Mouse (Mus musculus) heart, adult 18-20 months (tissue): ENCODE data around the gene Taf5. TPM values are rescaled to one million over a fixed set of nuclear protein-coding genes. Genes with fewer than 3 reads are reported as not detected.

ENCODE experiments used
- DNase-seq, 2 experiments: peaks; one replicate each; pipeline ENCODE4 v3.0.0; 2021 to 2022; ENCODE audit warnings: mixed read lengths in 1 of 2
- total RNA-seq, 2 experiments: library from RNA; stranded (reverse); gene quantifications; 2 replicates each; pipeline ENCODE4 v1.2.3; 2021

Taf5 gene
- total RNA-seq, 2 experiments from 2014 or later: 2.4 to 2.6 TPM

GRCm38 (mm10) chr19:47065860-47066259, 1.7 kb upstream of the Taf5 start:
- no peak for DNase-seq

- peak; percentile 88 to 91 for DNase-seq
Observed at GRCm38 (mm10) chr19:47067924-47068611, 522 bp downstream of the Taf5 start.

GRCm38 (mm10) chr19:47088226-47088625, 20.7 kb downstream of the Taf5 start:
- DNase-seq: peak; percentile 28 to 35

DNA sequence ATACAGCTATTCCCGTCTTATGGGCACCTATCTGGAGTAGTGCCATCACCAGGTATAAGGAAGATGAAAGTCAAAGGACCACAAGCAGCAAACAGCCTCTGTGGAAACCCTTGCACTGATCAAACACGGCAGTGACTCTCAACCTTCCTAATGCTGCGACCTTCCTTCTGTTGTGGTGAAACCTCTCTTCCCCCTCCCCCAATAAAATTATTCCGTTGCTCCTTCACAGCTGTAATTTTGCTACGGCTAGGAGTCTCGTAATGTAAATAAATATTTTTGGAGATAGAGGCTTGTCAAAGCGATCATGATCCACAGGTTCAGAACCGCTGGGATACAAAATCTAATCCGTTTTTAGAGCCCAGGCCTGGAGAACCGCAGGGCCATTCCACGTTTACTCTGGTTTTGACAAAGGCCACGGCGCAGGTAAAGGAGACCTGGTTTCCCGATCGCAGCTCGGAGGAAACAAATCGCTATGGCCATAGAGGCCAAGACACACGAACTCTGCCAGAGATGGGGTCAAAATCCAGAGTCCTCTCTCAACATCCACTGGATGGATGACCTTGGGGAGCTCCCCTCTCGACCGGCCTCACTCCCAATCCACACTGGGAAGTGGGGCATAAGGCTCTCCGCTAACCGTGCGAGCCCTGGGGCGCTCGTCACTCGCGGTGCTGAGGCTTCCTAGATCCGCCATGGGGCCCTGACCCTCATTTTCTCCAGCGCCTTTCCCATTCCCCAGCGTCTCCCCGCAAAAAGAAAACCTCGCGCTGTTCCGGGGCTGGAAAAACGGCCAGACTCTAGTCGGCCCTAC, 22.4 kb downstream of the Taf5 start:
- no peak for DNase-seq

DNA sequence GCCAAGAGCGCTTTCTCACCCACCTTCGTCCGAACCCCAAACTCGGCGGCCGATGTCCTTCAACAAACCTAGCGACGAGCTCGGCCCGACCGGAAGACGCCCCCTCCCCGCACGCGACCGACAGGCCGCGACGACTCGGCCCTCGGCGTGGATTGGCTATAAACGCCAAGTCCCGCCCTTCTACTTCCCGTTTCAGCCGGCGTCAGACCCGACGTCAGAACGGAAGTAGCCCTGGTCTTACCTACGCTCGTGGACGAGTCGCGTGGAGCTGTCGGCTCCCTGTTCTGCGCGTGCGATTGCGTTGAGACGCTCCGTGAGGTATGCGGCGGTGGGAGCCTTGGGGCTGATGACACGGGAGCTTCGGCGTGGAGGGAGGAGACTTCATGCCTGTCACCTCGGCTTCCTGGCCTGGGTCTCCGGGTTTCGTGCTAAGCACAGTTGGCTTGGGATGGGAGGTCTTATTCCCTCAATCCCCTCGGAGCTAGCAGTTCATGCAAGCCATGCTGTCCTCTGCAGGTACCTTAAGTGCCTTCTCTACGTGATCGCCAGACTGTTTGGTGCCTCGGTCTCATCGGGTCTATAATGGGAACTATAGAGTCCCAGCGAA, 23.1 kb downstream of the Taf5 start, which contains the start of the genes Usmg5 and Pdcd11:
Gene Usmg5, minus strand, starts transcription at position 98 of the 607 bp plus-strand sequence.
Gene Pdcd11, plus strand, starts transcription at position 219 of the 607 bp plus-strand sequence.
- peak; percentile 97 for DNase-seq

- DNase-seq: no peak
Observed at GRCm38 (mm10) chr19:47101080-47101479, 33.5 kb downstream of the Taf5 start.

GRCm38 (mm10) chr19:47104641-47105271, 37.2 kb downstream of the Taf5 start:
- no peak for DNase-seq

DNA sequence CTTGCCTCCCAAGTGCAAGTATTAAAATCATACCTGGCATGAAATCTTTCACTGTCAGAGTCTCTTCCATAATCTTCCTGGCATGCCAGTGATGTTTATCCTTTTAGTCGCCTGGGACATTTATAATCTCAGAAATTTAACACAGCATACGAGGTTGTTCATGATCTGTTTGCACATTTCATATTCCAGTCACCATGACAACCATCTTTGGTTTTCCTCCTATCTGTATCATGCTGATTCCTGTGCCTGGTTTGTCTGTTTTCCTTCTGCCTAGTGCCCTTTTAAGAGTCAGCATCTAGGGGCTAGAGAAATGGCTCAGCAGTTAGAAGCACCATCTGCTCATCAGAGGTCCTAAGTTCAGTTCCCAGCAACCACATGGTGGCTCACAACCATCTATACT, 51.1 kb downstream of the Taf5 start:
- DNase-seq: no peak

DNA sequence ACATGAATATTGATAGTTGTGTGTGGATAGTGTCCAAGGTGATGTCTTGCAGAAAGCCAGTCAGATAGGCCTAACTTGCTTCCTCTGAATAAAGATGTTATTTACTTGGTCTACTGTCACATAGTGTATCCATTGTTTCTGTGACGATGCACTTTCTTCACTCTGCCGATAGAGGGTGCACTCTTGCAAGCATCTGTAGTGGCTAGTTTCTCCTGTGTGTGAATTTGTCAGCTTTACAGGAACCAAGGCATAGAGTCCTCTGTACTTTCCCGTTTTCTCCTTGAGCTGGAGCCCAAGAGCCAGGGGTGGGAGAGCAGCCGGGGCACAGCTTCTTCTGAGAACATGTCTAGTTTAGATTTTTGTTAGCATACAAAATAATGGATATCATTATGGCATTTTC, 53.5 kb downstream of the Taf5 start:
- DNase-seq: peak in 1 of 2 experiments; percentile 50

GRCm38 (mm10) chr19:47122802-47123201, 55.3 kb downstream of the Taf5 start:
- peak in 1 of 2 experiments; percentile 53 for DNase-seq

DNA sequence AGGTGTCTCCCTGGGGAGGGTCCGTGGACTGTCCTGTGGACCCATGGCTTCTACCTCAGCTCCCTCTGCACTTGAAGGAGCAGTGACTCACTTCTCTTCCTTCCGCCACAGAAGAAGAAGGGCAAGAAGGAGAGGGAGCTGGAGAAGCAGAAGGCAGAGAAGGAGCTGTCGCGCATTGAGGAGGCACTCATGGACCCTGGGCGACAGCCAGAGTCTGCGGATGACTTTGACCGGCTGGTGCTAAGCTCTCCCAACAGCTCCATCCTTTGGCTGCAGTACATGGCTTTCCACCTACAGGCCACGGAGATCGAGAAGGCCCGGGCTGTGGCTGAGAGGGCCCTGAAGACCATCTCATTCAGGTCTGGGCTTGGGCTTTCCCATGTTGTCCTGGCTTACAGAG, 60.6 kb downstream of the Taf5 start:
- DNase-seq: no peak

GRCm38 (mm10) chr19:47128835-47129234, 61.3 kb downstream of the Taf5 start:
- DNase-seq: no peak

- no peak for DNase-seq
Observed at GRCm38 (mm10) chr19:47130551-47131125, 63.1 kb downstream of the Taf5 start.

Other genes starting within 250 kb of the Taf5 start
- gene Ina, start 53.0 kb upstream of the Taf5 start, total RNA-seq: not detected
- gene Nt5c2, start 52.6 kb upstream of the Taf5 start, total RNA-seq: 10 to 100 TPM; 63.6 to 64.0 TPM
- 1 to 10 TPM; 2.7 to 3.7 TPM for gene Pcgf6, start 16.8 kb upstream of the Taf5 start, total RNA-seq
- gene Usmg5, start 22.9 kb downstream of the Taf5 start, total RNA-seq: 1,000 to 10,000 TPM; 2,301 to 2,526 TPM
- 10 to 100 TPM; 11.2 to 12.9 TPM for gene Pdcd11, start 23.0 kb downstream of the Taf5 start, total RNA-seq
- gene Calhm2, start 70.5 kb downstream of the Taf5 start, total RNA-seq: 1 to 10 TPM; 3.9 to 6.1 TPM
- not detected for gene Calhm1, start 76.5 kb downstream of the Taf5 start, total RNA-seq
- gene Calhm3, start 90.0 kb downstream of the Taf5 start, total RNA-seq: not detected
- 1 to 10 TPM; 1.9 TPM for gene Neurl1a, start 111.1 kb downstream of the Taf5 start, total RNA-seq